Mouse (Mus musculus): ENCODE results near the gene Cd22.

Cd22 gene

GRCm38 (mm10) chr7:30823675-30824074, 56.5 kb downstream of the Cd22 start, which contains the start of gene Ffar2:
Ffar2 (minus strand) TSS chr7:30823775.
- no peak for DNase-seq (ENCODE audit: extremely low read depth, insufficient read length, low spot score)

GRCm38 (mm10) chr7:30821532-30821931, 58.6 kb downstream of the Cd22 start:
- DNase-seq (ENCODE audit: extremely low read depth, insufficient read length, low spot score), result no peak

- no peak for DNase-seq (ENCODE audit: extremely low read depth, insufficient read length, low spot score)
Observed at GRCm38 (mm10) chr7:30820854-30821445, 59.2 kb downstream of the Cd22 start.

GRCm38 (mm10) chr7:30820131-30820530, 60.0 kb downstream of the Cd22 start:
- no peak for DNase-seq (ENCODE audit: extremely low read depth, insufficient read length, low spot score)
